Mouse (Mus musculus) heart, embryonic 10.5 days (tissue): ENCODE data around the gene Prss36. TPM values are rescaled to one million over a fixed set of nuclear protein-coding genes. Genes with fewer than 3 reads are reported as not detected.
A peak's percentile ranks its signal among the peaks of the same experiment; 100 is the strongest.

ENCODE experiments used
- DNase-seq: peaks from one replicate; pipeline ENCODE4 v3.0.0-alpha.2; 2017; ENCODE audit warnings: low spot score
- H3K27ac ChIP-seq: fragments of 300-500 bp; sonication (generic); 2 replicates; pipeline ENCODE4 v1.5.1; 2016; ENCODE audit warnings: mild to moderate bottlenecking
- H3K27me3 ChIP-seq: fragments of 300-500 bp; sonication (generic); 2 replicates; pipeline ENCODE4 v1.6.1; 2016; ENCODE audit warnings: mild to moderate bottlenecking; ENCODE audit not compliant: poor library complexity, insufficient read depth, severe bottlenecking
- H3K36me3 ChIP-seq: fragments of 300-500 bp; sonication (generic); 2 replicates; pipeline ENCODE4 v1.6.1; 2016; ENCODE audit warnings: mild to moderate bottlenecking, moderate library complexity
- H3K4me1 ChIP-seq: fragments of 300-500 bp; sonication (generic); 2 replicates; pipeline ENCODE4 v1.6.1; 2016; ENCODE audit warnings: mild to moderate bottlenecking
- H3K4me3 ChIP-seq: fragments of 300-500 bp; sonication (generic); 2 replicates; pipeline ENCODE4 v1.5.1; 2016; ENCODE audit warnings: mild to moderate bottlenecking, moderate library complexity
- H3K9me3 ChIP-seq: fragments of 300-500 bp; sonication (generic); 2 replicates; pipeline ENCODE4 v1.6.1; 2016; ENCODE audit warnings: mild to moderate bottlenecking, moderate library complexity
- WGBS: fragments of 180-500 bp; shearing (Covaris S2); methylation state at CpG from one replicate; pipeline ENCODE4 v1.1.7; 2016; 5-methylcytosine and 5-hydroxymethylcytosine counted together
- polyA plus RNA-seq: library from polyadenylated mRNA; unstranded; fragments of >200 nt; fragmentation: Nextera tagmentation; extraction: Ambion mirVana; gene quantifications from 2 replicates; pipeline ENCODE4 v1.2.1, GENCODE M21; 2016

The Prss36 gene
- polyA plus RNA-seq, 1 experiment from 2014 or later, result 13.0 TPM

- H3K4me3 ChIP-seq, result peak overlapping the region; percentile 72
- H3K27me3 ChIP-seq, result no peaks in the 10 kb centered on the region
- H3K27ac ChIP-seq, result peak overlapping the region; percentile 86; the same call in 1 of the 2 replicates
- H3K9me3 ChIP-seq, result no peaks in the 10 kb centered on the region
- H3K4me1 ChIP-seq, result peaks cover 6% of the 10 kb centered on the region
- H3K36me3 ChIP-seq, result peaks cover 24% of the 10 kb centered on the region
- 69% methylated on average over 5 of the region's 5 CpGs for WGBS
- DNase-seq, result no peak
Observed at GRCm38 (mm10) chr7:127894480-127894879, 52.0 kb downstream of the Prss36 start.

- no peaks in the 10 kb centered on the region for H3K9me3 ChIP-seq
- no peak within 1 kb of the TSS for H3K4me3 ChIP-seq
- H3K4me1 ChIP-seq, result peaks cover 5% of the 10 kb centered on the region
- H3K27ac ChIP-seq, result no peak within 1 kb of the TSS
- peaks cover 61% of the 10 kb centered on the region for H3K36me3 ChIP-seq
- no peaks in the 10 kb centered on the region for H3K27me3 ChIP-seq
- WGBS, result 30% methylated on average over 4 of the region's 4 CpGs
- no peak for DNase-seq
Observed at GRCm38 (mm10) chr7:127890798-127891197, 55.7 kb downstream of the Prss36 start, which contains the start of gene Prss53. TSS of gene Prss53 (minus strand) at chr7:127890970.

- no peaks in the 10 kb centered on the region for H3K27me3 ChIP-seq
- H3K36me3 ChIP-seq, result peaks cover 80% of the 10 kb centered on the region
- WGBS, result 75% methylated on average over 3 of the region's 3 CpGs
- H3K4me3 ChIP-seq, result no peak overlapping the region
- DNase-seq, result no peak
- no peaks in the 10 kb centered on the region for H3K9me3 ChIP-seq
- H3K27ac ChIP-seq, result no peak overlapping the region
- peaks cover 5% of the 10 kb centered on the region for H3K4me1 ChIP-seq
Observed at GRCm38 (mm10) chr7:127888821-127889220, 57.7 kb downstream of the Prss36 start.

GRCm38 (mm10) chr7:127887781-127888180, 58.7 kb downstream of the Prss36 start:
- H3K27me3 ChIP-seq, result no peaks in the 10 kb centered on the region
- WGBS, result 77% methylated on average over 3 of the region's 3 CpGs
- DNase-seq, result no peak
- H3K4me3 ChIP-seq, result no peak overlapping the region
- peaks cover 15% of the 10 kb centered on the region for H3K4me1 ChIP-seq
- H3K27ac ChIP-seq, result no peak overlapping the region
- H3K9me3 ChIP-seq, result no peaks in the 10 kb centered on the region
- H3K36me3 ChIP-seq, result peaks cover 83% of the 10 kb centered on the region

- H3K36me3 ChIP-seq, result peaks cover 83% of the 10 kb centered on the region
- no peaks in the 10 kb centered on the region for H3K27me3 ChIP-seq
- H3K4me1 ChIP-seq, result peaks cover 20% of the 10 kb centered on the region
- no peak overlapping the region for H3K4me3 ChIP-seq
- no peak overlapping the region for H3K27ac ChIP-seq
- no peak for DNase-seq
- H3K9me3 ChIP-seq, result no peaks in the 10 kb centered on the region
- 83% methylated on average over 8 of the region's 8 CpGs for WGBS
Observed at GRCm38 (mm10) chr7:127887191-127887590, 59.3 kb downstream of the Prss36 start.

GRCm38 (mm10) chr7:127886551-127886950, 60.0 kb downstream of the Prss36 start:
- Histone ChIP-seq H3K4me1 (peaks cover 21% of the 10 kb centered on the region), H3K27ac (no peak overlapping the region), H3K9me3 (no peaks in the 10 kb centered on the region), H3K36me3 (peaks cover 86% of the 10 kb centered on the region), H3K27me3 (no peaks in the 10 kb centered on the region), H3K4me3 (no peak overlapping the region)
- no peak for DNase-seq
- WGBS, result 91% methylated on average over 6 of the region's 6 CpGs

- 69% methylated on average over 6 of the region's 6 CpGs for WGBS
- Histone ChIP-seq H3K4me1 (peaks cover 21% of the 10 kb centered on the region), H3K36me3 (peaks cover 92% of the 10 kb centered on the region), H3K4me3 (no peak overlapping the region), H3K27me3 (no peaks in the 10 kb centered on the region), H3K27ac (no peak overlapping the region), H3K9me3 (no peaks in the 10 kb centered on the region)
- DNase-seq, result no peak
Observed at GRCm38 (mm10) chr7:127885951-127886350, 60.6 kb downstream of the Prss36 start.

Other genes starting within 250 kb of the Prss36 start
- 32.3 and 59.4 TPM in 2 replicates for gene Bcl7c, start 237.8 kb downstream of the Prss36 start, polyA plus RNA-seq
- 3.4 and 6.5 TPM in 2 replicates for gene Ctf1, start 234.0 kb downstream of the Prss36 start, polyA plus RNA-seq
- gene Ctf2, start 214.6 kb downstream of the Prss36 start, polyA plus RNA-seq, result 0.26 TPM in 1 of 2 replicates, not detected in the other
- gene Fbxl19, start 202.2 kb downstream of the Prss36 start, polyA plus RNA-seq, result 3.4 and 4.8 TPM in 2 replicates
- 12.9 and 19.8 TPM in 2 replicates for gene Orai3, start 176.9 kb downstream of the Prss36 start, polyA plus RNA-seq
- 13.2 and 23.7 TPM in 2 replicates for gene Setd1a, start 170.1 kb downstream of the Prss36 start, polyA plus RNA-seq
- not detected in 2 replicates for gene Gm49388, start 161.1 kb downstream of the Prss36 start, polyA plus RNA-seq
- 14.9 and 17.1 TPM in 2 replicates for gene Hsd3b7, start 146.1 kb downstream of the Prss36 start, polyA plus RNA-seq
- 32.4 and 36.3 TPM in 2 replicates for gene Stx4a, start 122.4 kb downstream of the Prss36 start, polyA plus RNA-seq
- 1.1 and 3.2 TPM in 2 replicates for gene Stx1b, start 122.2 kb downstream of the Prss36 start, polyA plus RNA-seq
- 10.6 and 11.7 TPM in 2 replicates for gene Zfp646, start 70.5 kb downstream of the Prss36 start, polyA plus RNA-seq
- gene Zfp668, start 69.9 kb downstream of the Prss36 start, polyA plus RNA-seq, result 15.7 and 21.7 TPM in 2 replicates
- 1.2 and 1.9 TPM in 2 replicates for gene Prss53, start 55.8 kb downstream of the Prss36 start, polyA plus RNA-seq
- gene Gm21974, start 51.3 kb downstream of the Prss36 start, polyA plus RNA-seq, result not detected in 2 replicates
- 81.7 and 89.4 TPM in 2 replicates for gene Vkorc1, start 51.1 kb downstream of the Prss36 start, polyA plus RNA-seq
- gene Bckdk, start 42.6 kb downstream of the Prss36 start, polyA plus RNA-seq, result 143 and 176 TPM in 2 replicates
- 31.0 and 39.7 TPM in 2 replicates for gene Kat8, start 34.2 kb downstream of the Prss36 start, polyA plus RNA-seq
- 2.3 and 8.9 TPM in 2 replicates for gene Prss8, start 16.6 kb downstream of the Prss36 start, polyA plus RNA-seq
- gene Fus, start 20.7 kb upstream of the Prss36 start, polyA plus RNA-seq, result 280 and 362 TPM in 2 replicates
- gene Pycard, start 47.1 kb upstream of the Prss36 start, polyA plus RNA-seq, result 27.8 and 35.5 TPM in 2 replicates
- 0.40 and 1.2 TPM in 2 replicates for gene Trim72, start 57.2 kb upstream of the Prss36 start, polyA plus RNA-seq
- 0.06 and 0.25 TPM in 2 replicates for gene Itgam, start 115.9 kb upstream of the Prss36 start, polyA plus RNA-seq
- gene Gm49368, start 116.0 kb upstream of the Prss36 start, polyA plus RNA-seq, result 0.09 TPM in 1 of 2 replicates, not detected in the other
- 0.05 and 0.10 TPM in 2 replicates for gene Itgax, start 182.8 kb upstream of the Prss36 start, polyA plus RNA-seq
- not detected in 2 replicates for gene Itgad, start 207.7 kb upstream of the Prss36 start, polyA plus RNA-seq